Mouse (Mus musculus): ENCODE results near the gene Gm11634.
"Not testable (repeated sequence)": the region's sequence is repeated elsewhere in the genome, so short reads cannot be mapped to it uniquely, and the experiment has no call there.

The Gm11634 gene

GRCm38 (mm10) chr11:101604116-101604515, 5.1 kb upstream of the Gm11634 start:
- Histone ChIP-seq H3K36me3 (ENCODE audit: insufficient read depth, low read length) (peaks cover 4% of the 10 kb centered on the region; the same call in 1 of the 2 replicates), H3K27me3 (ENCODE audit: insufficient read depth, low read length) (peaks cover 1% of the 10 kb centered on the region; the same call in 1 of the 2 replicates), H3K9me3 (ENCODE audit: low read length) (peaks cover 17% of the 10 kb centered on the region), H3K4me1 (replicated peaks; ENCODE audit: low read depth, low read length) (peaks cover 34% of the 10 kb centered on the region), H3K4me3 (replicated peaks; ENCODE audit: low read length) (peak overlapping the region; percentile 48)
- TF ChIP-seq NANOG (IDR thresholded peaks at IDR 0.05; ENCODE audit: borderline replicate concordance, low read length) (no peak), CTCF (conservative IDR thresholded peaks at IDR 0.05; ENCODE audit: low read length) (no peak), POU5F1 (IDR thresholded peaks at IDR 0.05; ENCODE audit: borderline replicate concordance, low read length) (no peak)

- peaks cover 2% of the 10 kb centered on the region; the same call in 1 of the 2 replicates for H3K9me3 ChIP-seq (ENCODE audit: low read length)
- peaks cover 46% of the 10 kb centered on the region for H3K4me1 ChIP-seq (replicated peaks; ENCODE audit: low read depth, low read length)
- no peaks in the 10 kb centered on the region for H3K36me3 ChIP-seq (ENCODE audit: insufficient read depth, low read length)
- TF ChIP-seq CTCF (conservative IDR thresholded peaks at IDR 0.05; ENCODE audit: low read length) (no peak), NANOG (IDR thresholded peaks at IDR 0.05; ENCODE audit: borderline replicate concordance, low read length) (no peak), POU5F1 (IDR thresholded peaks at IDR 0.05; ENCODE audit: borderline replicate concordance, low read length) (no peak)
- H3K27me3 ChIP-seq (ENCODE audit: insufficient read depth, low read length): peaks cover 5% of the 10 kb centered on the region; the same call in 1 of the 2 replicates
- no peak overlapping the region for H3K4me3 ChIP-seq (replicated peaks; ENCODE audit: low read length)
These were observed 3.4 kb upstream of the Gm11634 start for GRCm38 (mm10) chr11:101602491-101602890.

- Histone ChIP-seq H3K27me3 (ENCODE audit: insufficient read depth, low read length) (no peaks in the 10 kb centered on the region), H3K36me3 (ENCODE audit: insufficient read depth, low read length) (peaks cover 32% of the 10 kb centered on the region), H3K9me3 (ENCODE audit: low read length) (no peaks in the 10 kb centered on the region), H3K4me1 (replicated peaks; ENCODE audit: low read depth, low read length) (peaks cover 67% of the 10 kb centered on the region), H3K4me3 (replicated peaks; ENCODE audit: low read length) (peak overlapping the region; percentile 64)
- TF ChIP-seq POU5F1 (IDR thresholded peaks at IDR 0.05; ENCODE audit: borderline replicate concordance, low read length) (no peak), CTCF (conservative IDR thresholded peaks at IDR 0.05; ENCODE audit: low read length) (no peak), NANOG (IDR thresholded peaks at IDR 0.05; ENCODE audit: borderline replicate concordance, low read length) (no peak)
These were observed 8.9 kb downstream of the Gm11634 start for GRCm38 (mm10) chr11:101589989-101590624.

- Histone ChIP-seq H3K27me3 (ENCODE audit: insufficient read depth, low read length) (no peaks in the 10 kb centered on the region), H3K9me3 (ENCODE audit: low read length) (no peaks in the 10 kb centered on the region), H3K36me3 (ENCODE audit: insufficient read depth, low read length) (peaks cover 38% of the 10 kb centered on the region), H3K4me3 (replicated peaks; ENCODE audit: low read length) (peak overlapping the region; percentile 64; the same call in 1 of the 2 replicates), H3K4me1 (replicated peaks; ENCODE audit: low read depth, low read length) (peaks cover 66% of the 10 kb centered on the region)
- TF ChIP-seq CTCF (conservative IDR thresholded peaks at IDR 0.05; ENCODE audit: low read length) (peak; percentile 91), POU5F1 (IDR thresholded peaks at IDR 0.05; ENCODE audit: borderline replicate concordance, low read length) (no peak)
These were observed 9.6 kb downstream of the Gm11634 start for GRCm38 (mm10) chr11:101589444-101589843.

GRCm38 (mm10) chr11:101588868-101589267, 10.2 kb downstream of the Gm11634 start:
- peaks cover 43% of the 10 kb centered on the region for H3K36me3 ChIP-seq (ENCODE audit: insufficient read depth, low read length)
- H3K27me3 ChIP-seq (ENCODE audit: insufficient read depth, low read length): no peaks in the 10 kb centered on the region
- H3K4me3 ChIP-seq (replicated peaks; ENCODE audit: low read length): no peak overlapping the region
- no peak for TF ChIP-seq NANOG (IDR thresholded peaks at IDR 0.05; ENCODE audit: borderline replicate concordance, low read length)
- no peaks in the 10 kb centered on the region for H3K9me3 ChIP-seq (ENCODE audit: low read length)
- peaks cover 65% of the 10 kb centered on the region for H3K4me1 ChIP-seq (replicated peaks; ENCODE audit: low read depth, low read length)

GRCm38 (mm10) chr11:101587676-101588075, 11.4 kb downstream of the Gm11634 start:
- Histone ChIP-seq H3K36me3 (ENCODE audit: insufficient read depth, low read length) (peaks cover 49% of the 10 kb centered on the region), H3K4me1 (replicated peaks; ENCODE audit: low read depth, low read length) (peaks cover 66% of the 10 kb centered on the region), H3K27me3 (ENCODE audit: insufficient read depth, low read length) (no peaks in the 10 kb centered on the region), H3K9me3 (ENCODE audit: low read length) (no peaks in the 10 kb centered on the region), H3K4me3 (replicated peaks; ENCODE audit: low read length) (no peak overlapping the region)
- TF ChIP-seq NANOG (IDR thresholded peaks at IDR 0.05; ENCODE audit: borderline replicate concordance, low read length): no peak
- TF ChIP-seq CTCF (conservative IDR thresholded peaks at IDR 0.05; ENCODE audit: low read length): no peak

- Histone ChIP-seq H3K9me3 (ENCODE audit: low read length) (no peaks in the 10 kb centered on the region), H3K36me3 (ENCODE audit: insufficient read depth, low read length) (peaks cover 55% of the 10 kb centered on the region), H3K4me1 (replicated peaks; ENCODE audit: low read depth, low read length) (peaks cover 68% of the 10 kb centered on the region), H3K27me3 (ENCODE audit: insufficient read depth, low read length) (no peaks in the 10 kb centered on the region), H3K4me3 (replicated peaks; ENCODE audit: low read length) (no peak overlapping the region)
- TF ChIP-seq CTCF (conservative IDR thresholded peaks at IDR 0.05; ENCODE audit: low read length) (no peak), NANOG (IDR thresholded peaks at IDR 0.05; ENCODE audit: borderline replicate concordance, low read length) (no peak), POU5F1 (IDR thresholded peaks at IDR 0.05; ENCODE audit: borderline replicate concordance, low read length) (no peak)
These were observed 13.3 kb downstream of the Gm11634 start for GRCm38 (mm10) chr11:101585805-101586204.

- H3K4me1 ChIP-seq (replicated peaks; ENCODE audit: low read depth, low read length): peaks cover 68% of the 10 kb centered on the region
- not testable (repeated sequence) for H3K4me3 ChIP-seq (replicated peaks; ENCODE audit: low read length); H3K9me3 ChIP-seq (ENCODE audit: low read length); H3K27me3 ChIP-seq (ENCODE audit: insufficient read depth, low read length)
- peaks cover 63% of the 10 kb centered on the region for H3K36me3 ChIP-seq (ENCODE audit: insufficient read depth, low read length)
These were observed 14.0 kb downstream of the Gm11634 start for GRCm38 (mm10) chr11:101585031-101585430.

GRCm38 (mm10) chr11:101583205-101583604, 15.9 kb downstream of the Gm11634 start:
- Histone ChIP-seq H3K4me1 (replicated peaks; ENCODE audit: low read depth, low read length) (peaks cover 70% of the 10 kb centered on the region), H3K27me3 (ENCODE audit: insufficient read depth, low read length) (no peaks in the 10 kb centered on the region), H3K4me3 (replicated peaks; ENCODE audit: low read length) (peak overlapping the region; percentile 71; the same call in 1 of the 2 replicates), H3K36me3 (ENCODE audit: insufficient read depth, low read length) (peaks cover 75% of the 10 kb centered on the region), H3K9me3 (ENCODE audit: low read length) (no peaks in the 10 kb centered on the region)
- no peak for TF ChIP-seq POU5F1 (IDR thresholded peaks at IDR 0.05; ENCODE audit: borderline replicate concordance, low read length)
- no peak for TF ChIP-seq CTCF (conservative IDR thresholded peaks at IDR 0.05; ENCODE audit: low read length)
- TF ChIP-seq NANOG (IDR thresholded peaks at IDR 0.05; ENCODE audit: borderline replicate concordance, low read length): no peak
